Mouse (Mus musculus) layer of hippocampus, adult 9-11 months (tissue): Measurements from ENCODE around the gene Zfp963.
A peak's percentile ranks its signal among the peaks of the same experiment; 100 is the strongest.

Experiments used
- DNase-seq: peaks from one replicate; pipeline ENCODE4 v3.0.0; 2022

The Zfp963 gene

DNA sequence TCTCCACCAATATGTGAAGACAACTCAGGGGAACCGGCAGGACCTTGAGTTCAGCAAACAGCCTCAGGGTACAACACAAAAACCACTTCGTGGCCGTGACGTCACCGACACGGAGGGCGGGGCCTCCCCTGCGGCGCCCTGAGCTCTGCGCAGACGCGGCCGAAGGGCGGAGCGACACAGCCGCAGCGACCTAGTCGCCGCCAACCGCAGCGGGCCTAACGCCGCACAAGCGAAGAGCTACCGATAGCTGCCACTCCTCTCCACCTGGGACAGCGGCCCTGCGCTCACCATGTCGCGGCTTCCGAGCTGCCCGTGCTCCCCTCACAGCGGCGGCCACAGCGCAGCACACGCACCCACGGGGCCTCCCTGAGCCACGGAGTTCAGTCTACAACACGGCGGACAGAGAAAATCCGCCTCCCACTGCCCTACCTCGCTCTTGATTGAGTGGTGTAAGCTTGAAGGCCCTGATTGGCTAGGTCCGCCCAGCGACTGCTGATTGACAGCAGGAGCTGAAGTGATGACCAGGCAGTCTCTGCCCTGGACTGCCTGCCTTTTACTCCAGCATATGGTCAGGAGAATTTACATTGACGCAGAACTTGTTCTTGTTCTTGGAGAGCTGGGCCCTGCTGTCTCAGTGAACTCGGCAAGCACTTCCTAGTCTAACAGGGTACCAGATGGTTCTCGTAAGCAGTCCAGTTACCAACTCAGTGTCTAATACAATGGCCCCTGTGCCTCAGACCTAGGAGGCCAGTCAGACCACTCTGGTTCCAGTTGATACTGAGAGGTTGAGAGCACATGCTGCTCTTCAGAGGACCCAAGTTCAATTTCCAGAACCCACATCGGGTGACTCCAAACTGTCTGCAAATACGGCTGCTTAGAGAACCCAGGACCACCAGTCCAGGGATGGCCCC lies at the start of gene Zfp963:
Zfp963 (minus strand) TSS at position 427 of the 911 bp plus-strand sequence.
- peak; percentile 96 for DNase-seq

DNA sequence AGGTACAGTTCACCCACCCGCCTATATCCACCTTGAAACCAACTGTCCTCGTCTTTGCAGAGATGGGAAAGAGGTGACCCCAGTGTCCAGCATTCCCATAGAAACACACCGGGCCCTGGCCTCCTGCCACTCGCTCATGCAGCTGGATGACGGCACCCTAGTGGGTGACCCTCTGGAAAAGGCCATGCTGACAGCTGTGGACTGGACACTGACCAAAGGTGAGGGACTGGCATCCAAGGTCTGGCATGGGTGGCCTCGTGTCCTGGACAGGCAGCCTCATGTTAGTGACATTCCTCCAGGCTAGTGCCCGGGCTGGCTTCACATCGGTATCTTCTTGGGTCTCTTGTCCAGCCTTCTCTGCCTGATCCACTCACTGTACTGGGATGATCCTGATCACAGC lies 49.5 kb upstream of the Zfp963 start:
- DNase-seq: peak; percentile 4

DNA sequence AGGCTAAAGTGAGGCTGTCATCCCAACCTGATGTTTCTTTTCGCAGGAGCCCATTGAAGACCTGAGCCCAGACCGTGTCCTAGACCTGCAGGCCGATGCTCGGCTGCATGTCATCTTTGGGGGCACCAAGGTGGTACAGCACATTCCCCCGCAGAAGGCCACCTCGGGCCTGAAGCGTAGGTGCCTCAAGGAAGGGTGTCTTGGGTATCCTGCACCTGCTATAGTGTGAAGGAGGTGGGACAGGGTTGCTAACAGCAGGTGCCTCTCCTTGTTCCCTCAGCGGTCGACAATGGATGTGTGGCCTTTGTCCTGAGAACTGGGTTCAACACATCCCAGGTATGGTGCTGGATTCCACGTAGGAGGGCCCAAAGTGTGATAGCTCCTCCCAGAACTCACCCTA lies 47.9 kb upstream of the Zfp963 start:
- DNase-seq: peak; percentile 1

DNA sequence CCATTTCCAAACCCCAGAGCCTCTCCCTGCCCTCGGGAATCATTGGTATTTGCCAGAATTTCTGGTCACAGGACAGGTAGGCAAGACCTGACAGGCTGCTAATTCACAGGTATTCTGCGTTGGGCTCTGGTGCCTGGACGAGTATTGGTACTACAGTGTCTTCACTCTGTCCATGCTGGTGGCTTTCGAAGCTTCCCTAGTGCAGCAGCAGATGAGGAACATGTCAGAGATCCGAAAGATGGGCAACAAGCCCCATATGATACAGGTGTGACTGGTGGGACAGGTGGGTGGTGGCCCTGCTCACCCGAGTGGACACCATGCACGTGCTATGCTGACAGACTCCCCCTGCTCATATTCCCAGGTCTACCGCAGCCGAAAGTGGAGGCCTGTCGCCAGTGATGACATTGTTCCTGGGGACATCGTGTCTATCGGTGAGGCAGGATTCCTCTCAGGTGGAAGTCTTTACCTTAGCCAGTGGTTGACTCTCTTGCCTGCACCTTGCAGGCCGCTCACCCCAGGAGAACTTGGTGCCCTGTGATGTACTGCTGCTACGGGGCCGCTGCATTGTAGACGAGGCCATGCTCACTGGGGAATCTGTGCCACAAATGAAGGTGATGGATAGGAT lies 47.1 kb upstream of the Zfp963 start:
- peak; percentile 0 for DNase-seq

DNA sequence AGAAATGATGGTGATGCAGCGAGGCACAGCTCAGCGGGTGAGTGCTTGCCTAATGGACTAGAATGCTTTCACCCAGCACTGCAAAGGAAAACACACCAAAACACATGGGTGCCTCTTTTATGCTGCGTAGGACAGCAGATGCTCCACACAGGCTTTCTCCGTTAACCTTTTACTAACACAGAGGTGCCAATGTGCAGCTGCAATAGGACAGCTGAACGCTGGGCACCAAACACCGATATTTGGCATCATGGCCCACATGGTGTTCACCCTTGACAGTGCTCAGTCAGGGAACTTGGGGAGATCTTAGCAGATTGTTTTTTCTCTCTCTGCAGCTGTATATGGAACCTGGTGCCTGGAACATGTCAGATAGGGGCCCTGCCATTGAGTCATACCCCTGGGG lies 45.1 kb upstream of the Zfp963 start:
- peak; percentile 0 for DNase-seq

DNA sequence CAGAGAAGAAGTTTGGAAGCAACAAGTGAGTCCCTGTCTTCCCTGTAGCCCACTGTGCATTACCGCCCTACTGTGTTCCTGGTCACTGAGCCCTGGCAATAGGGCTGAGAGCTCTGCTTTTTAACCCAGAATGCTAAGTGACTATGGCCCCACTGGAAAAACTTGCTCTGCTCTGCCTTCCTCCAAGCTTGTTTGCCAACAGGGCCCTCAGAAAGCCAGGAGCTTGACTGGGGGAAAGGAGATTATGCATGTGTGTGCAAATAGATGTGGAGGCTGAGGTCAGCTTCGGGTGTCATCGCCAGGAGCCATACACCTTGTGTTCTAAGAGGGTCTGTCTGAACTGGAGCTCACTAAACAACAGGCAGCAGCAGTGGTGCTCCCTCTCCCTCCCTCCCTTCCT lies 44.3 kb upstream of the Zfp963 start:
- peak; percentile 1 for DNase-seq

DNA sequence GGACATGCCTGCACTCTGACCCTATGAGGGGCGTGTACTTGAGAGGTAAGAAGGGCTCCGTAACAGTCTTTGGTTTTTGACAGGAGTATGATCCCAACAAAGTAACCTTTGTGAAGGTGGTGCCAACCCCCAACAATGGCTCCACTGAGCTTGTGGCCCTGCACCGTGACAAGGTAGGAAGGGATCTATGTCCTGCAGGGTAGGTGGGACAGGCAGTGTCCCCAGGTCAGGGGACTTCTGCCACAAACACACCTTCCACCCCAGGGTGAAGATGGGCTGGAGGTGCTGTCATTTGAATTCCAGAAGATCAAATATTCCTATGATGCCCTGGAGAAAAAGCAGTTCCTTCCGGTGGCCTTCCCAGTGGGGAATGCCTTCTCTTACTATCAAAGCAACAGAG lies 43.9 kb upstream of the Zfp963 start:
- peak; percentile 1 for DNase-seq

DNA sequence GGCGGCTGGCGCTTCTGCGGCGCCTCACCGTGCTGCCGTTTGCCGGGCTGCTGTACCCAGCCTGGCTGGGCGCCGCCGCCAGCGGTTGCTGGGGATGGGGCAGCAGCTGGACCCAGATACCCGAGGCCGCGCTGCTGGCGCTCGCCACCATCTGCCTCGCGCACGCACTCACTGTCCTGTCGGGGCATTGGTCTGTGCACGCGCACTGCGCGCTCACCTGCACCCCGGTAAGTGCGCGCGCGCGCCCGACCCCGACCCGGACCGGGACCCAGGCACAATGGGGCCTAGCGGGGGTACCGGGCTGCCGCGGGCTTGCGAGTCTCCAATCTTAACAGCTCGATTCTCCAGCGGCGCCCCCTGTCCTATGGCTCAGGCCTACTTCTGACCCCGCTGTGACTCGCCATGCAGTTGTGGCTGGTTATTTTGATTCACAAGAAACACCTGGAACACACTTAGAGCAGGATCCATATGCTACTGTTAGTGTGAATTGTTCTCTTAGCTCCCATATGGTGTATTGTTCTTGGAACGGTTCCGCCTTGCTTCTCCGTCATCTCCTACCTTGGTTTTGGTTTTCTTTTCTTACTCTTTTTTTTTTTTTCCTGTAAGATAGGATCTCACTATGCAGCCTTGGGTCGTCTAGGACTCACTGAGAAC lies 41.8 kb upstream of the Zfp963 start:
- DNase-seq: peak; percentile 31

DNA sequence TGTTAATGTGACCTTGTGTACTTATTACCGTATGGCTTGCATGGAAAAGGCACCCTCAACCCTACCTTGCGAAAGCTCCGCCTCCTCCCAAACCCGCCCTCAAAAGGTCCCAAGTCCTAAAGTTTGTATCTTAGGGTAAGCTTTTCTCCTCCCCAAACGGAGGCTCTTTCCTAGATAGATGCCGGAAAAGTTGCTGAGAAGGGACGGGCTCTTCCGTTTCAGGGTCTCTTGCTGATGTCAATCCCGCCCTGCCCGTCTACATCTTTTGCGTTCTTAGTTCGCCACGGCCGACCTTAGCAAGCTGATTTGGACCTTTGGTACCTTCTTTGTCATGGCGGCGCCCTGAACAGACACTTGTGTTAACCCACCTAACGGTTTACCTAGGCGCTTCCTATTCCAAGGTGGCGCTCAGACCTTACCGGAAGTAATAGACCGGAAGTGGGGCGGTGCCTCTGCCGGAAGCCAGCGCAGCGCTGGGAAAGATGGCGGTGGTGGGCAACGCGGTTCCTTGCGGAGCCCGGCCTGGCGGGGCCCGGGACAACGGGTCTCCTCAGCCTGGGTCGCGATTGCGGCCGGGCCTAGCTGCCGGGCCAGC lies 41.1 kb upstream of the Zfp963 start, which contains the start of the genes Atp13a1 and Zfp866:
Atp13a1 (plus strand) TSS at position 391 of the 595 bp plus-strand sequence.
Zfp866 (minus strand) TSS at position 406 of the 595 bp plus-strand sequence.
- peak; percentile 86 for DNase-seq

DNA sequence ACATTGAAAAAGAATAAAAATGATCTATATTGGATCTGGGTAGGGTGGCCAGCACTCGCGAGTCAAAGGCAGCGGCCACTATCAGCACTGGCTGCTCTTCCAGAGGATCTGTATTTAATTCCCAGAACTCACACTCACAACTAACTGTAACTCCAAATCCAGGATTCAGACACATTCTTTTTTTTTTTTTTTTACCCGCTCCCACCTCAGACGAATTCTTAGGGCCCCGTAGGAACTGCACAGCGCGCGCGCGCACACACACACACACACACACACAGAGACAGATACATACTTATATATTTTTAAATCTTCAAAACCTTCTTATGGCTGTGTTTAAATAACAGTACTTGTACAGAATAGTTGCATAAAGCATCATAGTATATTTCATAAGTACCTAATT lies 40.6 kb upstream of the Zfp963 start:
- DNase-seq: peak; percentile 0

DNA sequence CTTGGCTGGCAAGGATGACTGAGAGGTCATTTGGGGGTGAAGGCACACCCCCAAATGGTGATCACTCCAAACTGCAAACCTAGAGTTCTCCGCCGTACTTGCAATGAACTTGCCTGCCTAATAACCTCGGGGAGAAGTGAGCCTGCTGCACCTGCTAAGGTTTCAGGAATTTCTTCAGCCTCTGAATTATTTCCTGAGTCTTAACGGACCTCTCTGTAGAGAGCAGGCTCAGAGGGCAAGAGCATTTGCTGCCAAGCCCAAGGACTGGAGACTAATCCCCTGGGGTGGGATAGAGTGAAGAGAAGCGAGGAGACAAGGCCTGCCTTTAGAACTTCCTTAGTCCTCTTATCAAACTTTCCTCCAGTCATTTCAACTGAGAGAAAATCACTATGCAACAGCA lies 40.0 kb upstream of the Zfp963 start:
- peak; percentile 0 for DNase-seq

DNA sequence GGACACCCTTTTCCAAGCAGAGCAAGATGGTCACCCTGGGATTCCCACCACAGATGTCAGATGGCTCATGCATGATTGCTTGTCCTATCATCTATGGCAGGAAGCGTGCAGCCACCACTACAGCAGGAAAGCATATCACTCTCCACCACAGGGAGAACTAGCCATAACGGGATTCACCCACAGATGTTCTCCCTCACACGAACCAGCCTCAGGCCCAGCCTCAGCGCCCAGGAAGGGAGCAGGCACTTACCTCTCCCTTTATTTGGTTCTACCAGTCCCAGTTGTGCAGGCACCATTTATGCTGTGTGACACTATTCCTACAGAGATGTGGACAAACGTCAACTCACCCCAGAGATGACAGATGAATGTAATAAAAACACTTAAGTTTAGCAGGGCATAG lies 39.3 kb upstream of the Zfp963 start:
- DNase-seq: peak; percentile 1

DNA sequence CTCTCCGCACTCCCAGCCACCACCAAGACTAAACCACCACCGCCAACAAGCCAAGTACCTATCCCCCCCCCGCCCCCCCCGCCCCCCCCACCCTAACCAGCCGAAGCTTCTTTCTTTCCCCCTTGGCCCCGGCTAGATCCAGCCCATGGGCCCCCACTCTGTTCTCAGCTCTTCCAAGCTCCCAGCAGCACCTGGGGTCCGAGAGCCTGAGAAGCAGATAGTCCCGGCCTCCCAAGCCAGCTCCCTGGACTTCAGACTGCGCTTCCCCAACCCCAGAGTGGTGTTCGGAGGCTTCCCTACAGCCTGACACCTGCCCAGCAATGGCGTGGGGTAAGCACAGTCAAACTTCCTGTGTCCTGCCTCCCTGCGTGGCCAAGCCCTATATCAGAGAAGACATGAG lies 27.3 kb upstream of the Zfp963 start:
- DNase-seq: no peak

DNA sequence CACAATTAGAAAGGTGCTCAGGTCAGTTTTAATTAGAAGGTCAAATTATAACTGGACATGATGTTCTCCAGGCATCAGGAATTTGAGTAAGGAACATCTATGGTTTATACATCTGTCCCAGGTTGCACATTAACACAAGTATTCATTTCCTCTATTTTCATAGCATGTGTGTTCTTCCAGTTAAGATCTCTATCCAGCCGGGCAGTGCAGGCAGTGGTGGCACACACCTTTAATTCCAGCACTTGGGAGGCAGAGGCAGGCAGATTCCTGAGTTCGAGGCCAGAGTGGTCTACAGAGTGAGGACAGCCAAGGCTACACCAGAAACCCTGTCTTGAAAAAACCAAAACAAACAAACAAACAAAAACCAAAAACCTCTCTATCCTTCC lies 25.4 kb upstream of the Zfp963 start:
- DNase-seq: no peak

DNA sequence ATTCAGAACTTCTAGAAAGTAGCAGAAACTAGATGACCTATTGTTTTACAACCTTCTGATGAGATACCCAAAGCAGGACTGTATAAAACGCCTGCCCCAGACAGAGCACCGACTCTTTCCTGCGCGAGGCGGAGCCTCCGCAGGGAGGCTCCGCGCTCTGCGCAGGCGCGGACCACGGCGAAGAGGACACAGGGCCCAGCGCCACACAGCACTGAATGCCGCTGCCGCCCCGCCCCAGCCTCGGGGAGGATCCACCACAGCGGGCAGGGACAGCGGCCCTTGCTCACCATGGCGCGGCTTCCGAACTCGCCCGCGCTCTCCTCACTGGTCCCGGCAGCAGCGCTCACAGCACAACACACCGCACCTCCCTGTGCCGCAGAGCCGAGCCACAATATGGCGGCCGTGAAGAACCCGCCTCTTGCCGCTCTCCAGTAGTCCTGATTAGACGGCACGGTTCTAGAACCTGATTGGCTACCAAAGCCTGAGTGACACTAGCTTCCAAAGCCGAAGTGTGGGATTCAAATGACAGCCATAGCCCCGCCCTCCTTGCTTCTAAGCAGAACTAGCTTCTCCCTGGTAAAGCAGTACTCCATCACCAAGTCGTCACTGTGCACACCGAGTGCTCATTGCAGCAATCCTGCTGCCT lies 24.9 kb upstream of the Zfp963 start, which contains the start of gene Gm20422:
Gm20422 (minus strand) TSS at position 384 of the 646 bp plus-strand sequence.
- peak; percentile 96 for DNase-seq

DNA sequence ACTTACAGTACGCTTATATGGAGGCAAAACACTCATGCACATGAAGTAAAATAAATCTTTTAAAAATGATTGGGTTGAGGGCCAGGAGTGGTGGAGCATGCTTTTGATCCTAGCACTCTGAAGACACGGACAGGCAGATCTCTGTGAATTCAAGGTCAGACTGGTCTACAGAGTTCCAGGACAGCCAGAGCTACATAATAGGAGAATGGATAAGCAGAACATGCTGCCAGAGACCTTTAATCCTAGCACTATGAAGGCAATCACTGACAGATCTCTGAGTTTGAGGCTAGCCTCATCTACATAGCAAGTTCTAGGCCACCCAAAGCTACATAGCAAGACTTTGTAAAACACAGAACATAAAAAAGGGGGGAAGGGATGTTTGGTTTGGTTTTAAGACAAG lies 22.3 kb upstream of the Zfp963 start:
- no peak for DNase-seq

DNA sequence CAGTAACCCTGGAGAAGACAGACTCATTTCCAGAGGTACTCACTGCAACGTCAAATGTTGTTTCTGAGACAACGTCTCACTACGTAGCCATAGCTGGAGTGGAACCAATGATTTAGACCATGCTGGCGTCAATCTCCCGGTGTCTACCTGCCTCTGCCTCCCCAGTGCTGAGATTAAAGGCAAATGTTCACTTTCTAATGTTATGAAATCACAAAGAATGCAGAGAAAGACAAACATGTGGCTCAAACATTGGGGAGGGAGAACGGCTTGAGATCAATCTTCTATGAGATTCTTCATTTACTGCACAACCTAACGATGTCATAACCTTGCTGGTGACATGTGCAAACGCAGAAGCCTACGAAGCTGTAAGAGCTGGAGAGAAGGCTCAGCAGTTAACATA lies 21.5 kb upstream of the Zfp963 start:
- DNase-seq: no peak

DNA sequence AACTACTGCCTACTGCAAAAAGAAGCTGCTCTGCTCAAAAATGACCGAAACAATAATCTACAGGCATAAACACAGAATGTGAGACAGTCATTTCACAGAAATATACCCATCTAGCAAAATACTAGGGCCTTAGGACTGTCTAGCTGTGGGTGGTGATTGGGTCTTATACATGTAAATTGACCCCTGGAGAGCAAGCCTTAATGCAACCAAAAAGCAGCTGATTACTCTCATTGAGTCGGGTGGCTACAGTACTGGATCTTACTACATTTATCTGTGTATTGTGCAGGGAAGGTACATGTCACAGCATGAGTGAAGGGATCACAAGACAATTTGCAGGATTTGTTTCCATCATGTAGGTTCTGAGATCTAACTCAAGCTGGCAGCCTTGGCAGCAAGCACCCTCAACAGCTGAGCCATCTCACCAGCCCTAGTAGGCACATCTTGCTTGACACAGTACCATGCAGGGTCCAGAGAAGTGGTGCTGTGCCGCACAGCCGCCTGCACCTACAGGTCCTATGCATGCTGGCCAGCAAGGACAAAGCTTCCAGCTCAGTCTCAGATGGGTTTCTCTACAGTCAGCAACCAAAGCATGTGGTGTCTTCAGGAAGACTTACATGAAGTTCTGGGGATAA lies 12.2 kb upstream of the Zfp963 start:
- no peak for DNase-seq

DNA sequence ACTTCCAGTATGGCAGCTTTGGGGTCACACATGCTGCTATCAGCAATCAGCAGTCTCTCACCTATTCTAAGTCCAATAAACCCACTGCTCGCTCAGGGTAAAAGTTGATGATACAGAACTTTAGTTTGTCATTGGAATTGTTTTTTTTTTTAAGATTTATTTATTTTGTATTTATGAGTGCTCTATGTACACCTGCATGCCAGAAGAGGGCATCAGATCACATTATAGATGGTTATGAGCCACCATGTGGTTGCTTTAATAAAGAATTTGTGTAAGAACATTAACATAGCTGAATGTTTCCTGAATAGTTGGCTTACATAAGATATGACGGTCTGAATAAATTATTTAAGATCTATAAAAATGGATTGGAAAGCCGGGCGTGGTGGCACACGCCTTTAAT lies 8.5 kb upstream of the Zfp963 start:
- DNase-seq: no peak

DNA sequence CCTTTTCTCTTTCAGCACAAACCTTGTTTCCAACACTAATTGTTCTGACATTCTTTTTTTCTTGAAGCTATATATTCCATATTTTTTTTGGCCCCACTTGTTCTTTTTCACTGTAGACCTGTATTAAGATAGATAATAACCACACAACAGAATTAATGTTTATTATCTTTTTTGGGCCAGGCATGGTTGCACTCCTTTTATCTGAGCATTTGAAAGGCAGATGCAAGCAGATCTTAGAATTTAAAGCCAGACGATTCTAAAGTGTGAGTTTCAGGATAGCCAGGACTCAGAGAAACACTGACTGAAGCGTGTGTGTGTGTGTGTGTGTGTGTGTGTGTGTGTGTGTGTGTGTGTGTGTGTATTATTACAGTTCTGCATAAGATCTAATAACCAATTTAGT lies 2.7 kb upstream of the Zfp963 start:
- DNase-seq: no peak

DNA sequence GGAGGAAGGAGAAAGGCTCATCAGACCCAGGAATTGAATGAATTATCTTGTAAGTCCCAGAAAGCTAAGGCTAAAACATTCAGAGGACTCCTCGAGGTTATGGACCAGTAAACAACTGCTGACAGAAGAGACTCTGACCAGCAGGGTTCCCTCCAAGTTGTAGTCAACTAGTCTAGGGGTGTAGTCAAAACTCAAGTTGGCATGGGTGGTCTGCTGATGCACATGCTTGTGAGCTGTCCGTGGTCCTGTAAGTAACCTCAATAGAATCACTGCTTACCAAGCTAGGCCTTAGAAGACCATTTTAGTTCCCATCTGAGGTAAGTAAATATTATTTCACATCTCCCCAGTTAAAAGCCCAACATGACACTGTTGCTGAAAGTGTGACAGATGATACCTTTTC lies 8.5 kb downstream of the Zfp963 start:
- no peak for DNase-seq

DNA sequence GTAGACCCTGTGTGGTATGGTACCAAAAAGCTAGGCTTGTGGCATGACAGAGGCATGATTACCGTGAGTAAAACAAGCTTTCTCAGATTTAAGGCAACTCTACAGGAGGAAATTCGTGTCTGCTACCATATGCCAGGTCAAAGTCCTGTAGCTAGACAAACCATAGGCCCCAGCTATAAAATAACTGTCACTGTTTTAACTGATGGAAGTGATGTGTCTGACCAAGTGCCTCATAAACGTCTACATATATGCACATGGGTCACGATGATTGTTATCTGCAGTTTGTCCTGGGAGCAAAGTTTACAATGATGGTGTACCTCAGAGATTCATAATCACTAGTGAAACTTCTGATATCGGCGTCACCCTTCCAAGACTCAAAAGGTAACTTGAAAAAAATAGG lies 9.0 kb downstream of the Zfp963 start:
- no peak for DNase-seq
